Mouse (Mus musculus) limb, embryonic 14.5 days (tissue): ENCODE data around the gene Prm2. TPM values are rescaled to one million over a fixed set of nuclear protein-coding genes. Genes with fewer than 3 reads are reported as not detected.
A peak's percentile ranks its signal among the peaks of the same experiment; 100 is the strongest.

Experiments
- ATAC-seq: fragments of 200-750 bp; cut with Nextera tagmentation; 2 replicates; pipeline ENCODE4 v1.8.0; 2017; ENCODE audit warnings: low read depth, moderate number of reproducible peaks, moderate TSS enrichment; ENCODE audit not compliant: low FRiP score
- DNase-seq: peaks from one replicate; pipeline ENCODE4 v3.0.0-alpha.2; 2015; ENCODE audit warnings: low spot score
- H3K27ac ChIP-seq: fragments of 300-500 bp; sonication (generic); replicated peaks from 2 replicates; pipeline ENCODE4 v1.5.1; 2014; ENCODE audit warnings: low read depth, mild to moderate bottlenecking, low read length, moderate library complexity, mixed read lengths
- H3K27me3 ChIP-seq: fragments of 300-500 bp; sonication (generic); 2 replicates; pipeline ENCODE4 v1.6.1; 2014; ENCODE audit warnings: low read length, mixed read lengths; ENCODE audit not compliant: control insufficient read depth, insufficient read depth
- H3K36me3 ChIP-seq: fragments of 300-500 bp; sonication (generic); 2 replicates; pipeline ENCODE4 v1.6.1; 2014; ENCODE audit warnings: mild to moderate bottlenecking, low read length, moderate library complexity, mixed read lengths; ENCODE audit not compliant: control insufficient read depth, insufficient read depth
- H3K4me1 ChIP-seq: fragments of 300-500 bp; sonication (generic); 2 replicates; pipeline ENCODE4 v1.6.1; 2014; ENCODE audit warnings: antibody characterized with exemption, low read length, mixed read lengths; ENCODE audit not compliant: control insufficient read depth, insufficient read depth
- H3K4me2 ChIP-seq: fragments of 300-500 bp; sonication (generic); replicated peaks from 2 replicates; pipeline ENCODE4 v1.6.1; 2014; ENCODE audit warnings: low read depth, mild to moderate bottlenecking, low read length, moderate library complexity; ENCODE audit not compliant: severe bottlenecking
- H3K4me3 ChIP-seq: fragments of 300-500 bp; sonication (generic); replicated peaks from 2 replicates; pipeline ENCODE4 v1.5.1; 2014; ENCODE audit warnings: low read length
- H3K9ac ChIP-seq: fragments of 300-500 bp; sonication (generic); 2 replicates; pipeline ENCODE4 v1.6.1; 2014; ENCODE audit warnings: mild to moderate bottlenecking, low read depth, low read length, moderate library complexity; ENCODE audit not compliant: severe bottlenecking
- H3K9me3 ChIP-seq: fragments of 300-500 bp; sonication (generic); 2 replicates; pipeline ENCODE4 v1.6.1; 2016; ENCODE audit warnings: low read length; ENCODE audit not compliant: control insufficient read depth
- POLR2A ChIP-seq: fragments of 200-500 bp; IDR thresholded peaks from 2 replicates; pipeline ENCODE4 v1.8.0; 2012; ENCODE audit warnings: inconsistent platforms, mild to moderate bottlenecking, moderate library complexity, borderline replicate concordance; ENCODE audit not compliant: insufficient read depth, insufficient read length; ENCODE audit errors: extremely low read depth
- WGBS: fragments of 180-500 bp; shearing (Covaris S2); extraction: QIAGEN DNeasy Blood & Tissue Kit; methylation state at CpG from one replicate; pipeline ENCODE4 v1.1.7; 2014; 5-methylcytosine and 5-hydroxymethylcytosine counted together
- polyA plus RNA-seq, 2 experiments: library from polyadenylated mRNA; depleted of rRNA in 1 of 2; stranded (reverse) in 1 of 2; unstranded in 1 of 2; fragments of >200 nt; fragmentation: Nextera tagmentation in 1 of 2; extraction: Ambion mirVana in 1 of 2; gene quantifications; 2 replicates each; pipeline versions ENCODE4 v1.2.1 to v1.2.3; 2012 to 2014

Gene Prm2
- polyA plus RNA-seq, 2 experiments: not detected

- no peak for ATAC-seq
- no peak overlapping the region; the same call in 1 of the 2 replicates for H3K4me2 ChIP-seq
- 34% methylated on average over 10 of the region's 10 CpGs for WGBS
Observed at GRCm38 (mm10) chr16:10838487-10839245, 42.7 kb upstream of the Prm2 start.

GRCm38 (mm10) chr16:10837903-10838302, 42.0 kb upstream of the Prm2 start:
- no peak for TF ChIP-seq POLR2A
- H3K27me3 ChIP-seq: no peaks in the 10 kb centered on the region
- 90% methylated on average over 1 of the region's 1 CpGs for WGBS
- no peaks in the 10 kb centered on the region for H3K36me3 ChIP-seq
- no peak overlapping the region for H3K4me2 ChIP-seq
- no peak for ATAC-seq
- peak overlapping the region; percentile 67; the same call in 1 of the 2 replicates for H3K27ac ChIP-seq
- DNase-seq: no peak
- no peak overlapping the region for H3K9ac ChIP-seq
- H3K4me1 ChIP-seq: peaks cover 21% of the 10 kb centered on the region
- H3K9me3 ChIP-seq: no peaks in the 10 kb centered on the region
- no peak overlapping the region for H3K4me3 ChIP-seq

More at GRCm38 (mm10) chr16:10838487-10839245, 42.7 kb upstream of the Prm2 start:
- no peak overlapping the region for H3K9ac ChIP-seq
- H3K4me1 ChIP-seq: peaks cover 26% of the 10 kb centered on the region
- H3K36me3 ChIP-seq: no peaks in the 10 kb centered on the region
- no peak for DNase-seq
- no peak for TF ChIP-seq POLR2A
- no peaks in the 10 kb centered on the region for H3K27me3 ChIP-seq
- peak overlapping the region; percentile 67 for H3K27ac ChIP-seq
- no peaks in the 10 kb centered on the region for H3K9me3 ChIP-seq
- no peak overlapping the region for H3K4me3 ChIP-seq

- WGBS: 76% methylated on average over 3 of the region's 3 CpGs
- H3K4me2 ChIP-seq: no peak overlapping the region
Observed at GRCm38 (mm10) chr16:10837250-10837649, 41.3 kb upstream of the Prm2 start.

GRCm38 (mm10) chr16:10836388-10836787, 40.5 kb upstream of the Prm2 start:
- H3K27ac ChIP-seq: no peak overlapping the region
- no peak for TF ChIP-seq POLR2A
- H3K27me3 ChIP-seq: no peaks in the 10 kb centered on the region
- H3K4me1 ChIP-seq: peaks cover 18% of the 10 kb centered on the region
- WGBS: 89% methylated on average over 3 of the region's 3 CpGs
- no peak overlapping the region for H3K4me3 ChIP-seq
- H3K4me2 ChIP-seq: no peak overlapping the region
- ATAC-seq (no peak), DNase-seq (no peak)
- H3K9ac ChIP-seq: no peak overlapping the region
- H3K36me3 ChIP-seq: no peaks in the 10 kb centered on the region
- no peaks in the 10 kb centered on the region for H3K9me3 ChIP-seq

More at GRCm38 (mm10) chr16:10837250-10837649, 41.3 kb upstream of the Prm2 start:
- Histone ChIP-seq H3K9ac (no peak overlapping the region), H3K27ac (no peak overlapping the region), H3K4me1 (peaks cover 20% of the 10 kb centered on the region), H3K36me3 (no peaks in the 10 kb centered on the region), H3K9me3 (no peaks in the 10 kb centered on the region), H3K4me3 (no peak overlapping the region), H3K27me3 (no peaks in the 10 kb centered on the region)
- TF ChIP-seq POLR2A: no peak
- DNase-seq (no peak), ATAC-seq (no peak)

GRCm38 (mm10) chr16:10834911-10835587, 39.1 kb upstream of the Prm2 start, which contains the start of gene Rmi2:
Rmi2 (plus strand) TSS chr16:10835059.
- TF ChIP-seq POLR2A: no peak
- H3K27me3 ChIP-seq: no peaks in the 10 kb centered on the region
- H3K4me2 ChIP-seq: peak within 1 kb of the TSS; percentile 82
- no peaks in the 10 kb centered on the region for H3K9me3 ChIP-seq
- H3K4me3 ChIP-seq: peak within 1 kb of the TSS; percentile 82
- ATAC-seq: peak; percentile 94
- peak; percentile 86 for DNase-seq
- peak within 1 kb of the TSS; percentile 91 for H3K27ac ChIP-seq
- WGBS: 1% methylated on average over 31 of the region's 69 CpGs
- peaks cover 18% of the 10 kb centered on the region for H3K4me1 ChIP-seq
- peak within 1 kb of the TSS; percentile 87 for H3K9ac ChIP-seq
- H3K36me3 ChIP-seq: no peaks in the 10 kb centered on the region
